Mouse (Mus musculus) liver, adult 2 months (tissue): Measurements from ENCODE around the gene Flt1.

ENCODE experiments used
- CTCF ChIP-seq: fragments of 200-500 bp; IDR thresholded peaks from 2 replicates; pipeline ENCODE4 v1.5.1; 2011; ENCODE audit warnings: low read depth, low read length, control low read depth
- POLR2A ChIP-seq: fragments of 200-500 bp; IDR thresholded peaks from 2 replicates; pipeline ENCODE4 v1.6.1; 2011; ENCODE audit warnings: low read length, control low read depth; ENCODE audit not compliant: insufficient read depth; ENCODE audit errors: extremely low read depth

DNA sequence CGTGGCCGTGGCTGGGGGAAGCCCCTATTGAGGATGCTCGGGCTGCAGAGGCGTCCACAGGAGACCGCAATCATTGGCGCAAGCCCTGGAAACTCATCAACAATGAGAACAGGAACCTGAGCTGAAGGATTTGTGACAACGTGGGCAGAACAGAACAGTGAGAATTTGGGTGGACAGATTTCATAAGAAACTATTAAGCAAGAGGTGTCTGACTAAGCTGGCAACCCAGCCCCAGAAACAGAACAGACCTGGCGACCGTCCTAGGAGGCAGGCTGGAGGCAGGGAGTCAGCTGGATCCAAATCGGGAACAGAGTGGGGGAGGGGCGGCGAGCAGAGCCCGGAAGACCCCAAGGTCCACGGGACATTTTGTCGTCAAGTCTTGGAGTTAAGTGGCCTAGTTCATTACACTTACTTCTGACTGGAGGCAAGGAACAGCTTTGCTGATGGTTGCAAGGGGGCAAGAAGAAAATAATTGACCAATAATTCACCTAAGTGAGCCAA is 22.3 kb upstream of the Flt1 start:
- TF ChIP-seq POLR2A (no peak), CTCF (no peak)
